Mouse (Mus musculus) gastrocnemius, adult 8-10 months (tissue): ENCODE measurements at regions not wholly inside any gene's neighbourhood (a gene's known extent, or its start where the extent isn't known, plus 50 kb on each side); places are given as distances from the start of the nearest gene placed in this dataset.

Source experiments
- DNase-seq, 2 experiments: peaks; one replicate each; pipeline ENCODE4 v3.0.0; 2022; ENCODE audit warnings: low spot score in 2 of 2

DNA sequence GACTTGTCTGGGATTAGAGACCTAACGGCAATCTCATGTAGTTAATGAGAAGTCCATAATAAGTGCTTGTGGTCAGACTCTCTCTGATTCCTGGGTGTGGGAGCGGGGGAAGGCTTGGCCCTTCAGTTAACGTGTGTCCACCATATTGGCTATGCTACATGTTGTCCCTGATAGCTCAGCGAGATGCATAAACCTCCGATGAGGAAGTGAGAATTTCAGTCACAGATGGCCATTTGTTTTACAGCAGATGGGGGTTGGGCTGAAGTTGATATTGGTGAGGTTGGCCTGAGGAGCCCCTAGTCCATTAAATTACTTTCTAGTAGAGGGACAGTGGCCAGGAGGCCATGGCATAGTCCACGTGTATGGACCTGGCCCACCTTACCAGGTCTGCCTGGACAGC is 114.6 kb upstream of the Prok2 start:
- DNase-seq = no peak

DNA sequence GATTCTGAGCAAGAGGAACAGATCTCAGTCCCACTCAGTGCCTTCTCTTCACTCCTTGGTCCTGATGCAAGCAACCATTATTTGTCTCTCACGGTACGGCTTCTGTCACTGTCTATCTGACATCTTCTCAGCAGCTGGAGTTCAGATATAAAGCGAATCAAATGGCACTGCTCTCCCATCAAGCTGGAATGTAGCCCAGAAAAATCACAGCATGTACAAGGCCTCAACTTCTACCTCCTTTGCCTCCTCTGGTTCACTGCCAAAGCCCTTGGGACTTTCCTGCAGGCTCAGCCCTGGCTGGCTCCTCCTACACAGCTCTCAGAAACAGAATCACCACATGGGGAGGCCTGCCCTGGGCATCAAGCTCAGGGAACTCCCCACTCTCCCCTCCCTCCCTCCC is 107.1 kb upstream of the Prok2 start:
- DNase-seq = no peak

GRCm38 (mm10) chr6:99827625-99828024 is 101.4 kb upstream of the Prok2 start:
- DNase-seq = no peak

- no peak for DNase-seq
These were observed 98.6 kb upstream of the Prok2 start for GRCm38 (mm10) chr6:99824808-99825207.

DNA sequence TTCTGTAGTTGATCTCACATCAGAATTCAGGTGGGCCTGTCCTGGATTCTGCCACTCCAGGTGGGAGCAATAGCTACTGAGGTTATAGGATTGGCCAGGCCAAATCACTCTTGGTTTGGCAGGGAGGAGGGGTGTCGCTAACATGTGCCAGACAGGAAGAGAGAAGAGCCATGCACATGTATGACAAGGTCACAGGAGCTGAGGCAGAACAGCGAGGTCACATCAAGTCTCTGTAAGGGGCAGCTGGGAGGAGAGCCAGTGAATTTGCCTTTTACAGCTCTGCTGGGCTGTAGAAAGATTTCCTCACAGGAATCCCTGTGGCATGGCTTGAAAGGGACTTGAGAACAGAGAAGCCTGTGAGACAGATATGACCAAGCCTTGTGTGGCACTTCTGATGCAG is 96.3 kb upstream of the Prok2 start:
- DNase-seq = no peak

DNA sequence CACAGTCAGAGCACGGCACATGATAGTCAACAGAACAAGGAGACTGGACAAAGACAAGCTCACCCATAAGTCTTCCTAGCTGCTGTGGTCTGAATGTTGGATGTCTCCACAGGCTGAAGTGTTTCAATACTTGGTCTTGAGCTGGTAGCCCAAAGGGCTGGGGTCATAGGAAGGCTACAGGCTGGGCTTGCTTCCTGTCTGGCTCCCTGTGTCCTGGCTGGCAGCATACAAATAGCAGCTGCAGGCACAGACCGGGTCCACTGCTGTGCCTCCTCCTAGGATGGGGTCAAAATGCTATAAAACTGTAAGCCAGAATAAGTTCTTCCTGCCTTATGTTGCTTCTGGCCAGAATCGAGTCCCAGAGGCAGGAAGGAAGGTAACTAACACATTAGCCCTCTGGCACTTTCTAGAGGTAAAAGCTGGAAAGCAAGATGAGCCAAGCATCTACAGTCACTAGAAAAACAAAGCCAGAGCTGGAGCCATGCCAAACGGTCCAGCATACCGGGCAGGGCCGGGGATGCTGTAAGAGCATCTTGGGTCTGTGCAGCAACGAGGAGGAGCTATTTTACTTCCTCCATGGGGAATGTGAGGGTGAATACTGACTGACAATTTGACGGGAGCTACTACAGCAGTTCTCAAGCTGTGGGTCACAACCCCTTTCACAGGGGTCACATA is 93.2 kb upstream of the Prok2 start:
- no peak for DNase-seq

- no peak for DNase-seq
These were observed 92.3 kb upstream of the Prok2 start for GRCm38 (mm10) chr6:99818486-99818885.

DNA sequence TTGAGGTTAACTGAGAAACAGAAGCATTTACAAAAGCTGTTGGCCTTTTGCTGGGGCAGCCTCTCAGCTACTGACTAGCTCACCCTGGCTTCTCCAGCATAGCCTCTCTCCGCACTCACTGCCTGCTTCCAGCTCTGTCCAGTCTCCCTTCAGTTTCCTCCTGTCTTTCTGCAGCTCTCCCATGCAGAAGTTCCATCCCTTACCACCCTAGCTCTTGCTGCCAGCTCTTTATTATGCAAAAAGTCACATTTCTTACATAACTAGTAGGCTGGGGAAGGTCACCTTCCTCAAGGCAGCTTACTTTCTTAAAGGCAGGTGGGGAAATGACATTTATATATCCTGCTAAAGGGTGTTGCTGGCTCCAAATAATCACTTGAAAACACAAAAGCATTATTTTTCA is 91.1 kb upstream of the Prok2 start:
- no peak for DNase-seq

DNA sequence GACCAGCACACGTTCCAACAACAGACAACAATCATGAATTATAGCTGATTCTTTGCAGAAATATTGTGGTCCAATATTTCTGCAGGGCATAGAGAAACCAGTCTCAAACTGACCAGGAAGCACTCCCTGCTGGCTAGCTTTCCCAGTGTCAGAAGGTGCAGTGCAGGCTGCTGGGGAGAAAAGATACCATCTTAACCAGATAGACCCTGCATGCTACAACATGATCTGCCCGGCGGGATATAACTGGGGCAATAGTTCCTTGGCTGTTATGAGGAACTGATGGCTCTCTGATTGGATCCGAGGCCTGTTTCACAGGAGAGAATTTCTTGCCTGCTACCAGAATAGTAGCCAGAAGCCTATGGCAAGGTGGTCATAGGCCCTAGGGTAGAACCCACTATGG is 86.9 kb upstream of the Prok2 start:
- DNase-seq = no peak

DNA sequence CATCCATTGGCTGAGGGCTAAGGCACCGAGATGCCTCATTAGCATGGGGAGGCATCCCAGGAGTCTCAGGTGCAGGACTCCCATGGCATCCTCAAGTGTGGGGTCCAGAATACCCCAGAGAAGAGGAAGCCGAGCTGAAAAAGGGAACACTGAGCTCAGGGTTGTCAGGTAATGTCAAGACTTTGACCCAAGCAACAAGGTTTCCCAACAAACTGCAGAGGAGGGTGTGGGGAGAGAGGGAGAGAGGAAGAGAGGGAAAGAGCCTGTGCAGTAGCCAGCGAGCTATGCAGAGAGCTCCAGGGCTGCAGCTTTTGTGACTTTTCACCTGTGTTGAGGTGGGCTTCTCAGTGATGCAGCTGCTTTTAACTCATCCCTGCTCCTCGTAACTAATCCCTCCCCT is 85.7 kb upstream of the Prok2 start:
- no peak for DNase-seq

- peak; percentile 44 to 67 for DNase-seq
These were observed 85.0 kb upstream of the Prok2 start for GRCm38 (mm10) chr6:99810974-99811798.

- DNase-seq = no peak
These were observed 78.7 kb upstream of the Prok2 start for GRCm38 (mm10) chr6:99804905-99805245.

DNA sequence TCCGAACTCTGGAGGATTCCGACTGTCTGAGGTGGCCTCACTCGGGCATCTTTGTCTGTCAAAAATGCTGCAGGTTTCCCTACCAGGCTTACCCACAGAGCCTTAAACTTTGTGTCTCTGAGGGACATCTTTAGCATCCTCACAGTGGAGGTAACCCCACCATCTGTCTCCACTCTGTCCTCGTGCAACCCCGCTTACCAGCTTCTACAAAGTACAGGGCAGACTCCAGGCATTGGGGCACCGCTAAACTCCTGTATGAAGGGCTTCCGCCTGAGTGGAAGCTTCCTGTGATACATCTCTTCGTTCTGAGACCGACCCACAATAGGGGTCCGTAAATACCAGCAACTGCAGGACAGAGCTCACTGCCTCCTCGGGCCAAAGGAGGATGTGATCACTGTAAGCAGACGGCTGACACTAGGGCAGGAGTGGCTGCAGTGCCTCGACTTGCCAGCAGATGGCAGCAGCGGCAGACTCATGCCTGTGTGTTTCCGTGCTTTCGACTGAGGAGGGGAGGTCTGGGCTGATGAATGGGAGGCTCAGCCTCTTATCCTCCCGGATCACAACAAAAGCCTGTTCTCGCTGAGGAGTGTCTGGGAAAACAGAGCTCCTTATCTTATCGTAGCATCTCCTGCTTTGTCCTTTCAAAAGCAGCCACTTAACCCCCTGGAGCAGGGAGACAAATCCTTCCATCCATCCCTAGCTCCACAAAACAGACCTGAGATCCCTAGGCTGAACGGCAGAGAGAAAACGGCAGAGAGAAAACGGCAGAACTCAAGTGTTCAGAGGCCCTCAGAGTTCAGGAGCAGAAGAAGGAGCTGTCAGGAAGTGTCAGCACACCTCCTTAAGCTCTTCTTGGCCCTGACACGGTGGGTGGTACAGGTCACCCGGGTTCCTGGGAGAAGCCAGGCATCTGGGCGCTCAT is 78.1 kb upstream of the Prok2 start:
- peak; percentile 71 to 72 for DNase-seq

- no peak for DNase-seq
These were observed 74.7 kb upstream of the Prok2 start for GRCm38 (mm10) chr6:99800919-99801318.

- no peak for DNase-seq
These were observed 74.1 kb upstream of the Prok2 start for GRCm38 (mm10) chr6:99800324-99800723.

- DNase-seq = no peak
These were observed 70.2 kb upstream of the Prok2 start for GRCm38 (mm10) chr6:99796390-99796789.

GRCm38 (mm10) chr6:99793546-99793945 is 67.4 kb upstream of the Prok2 start:
- DNase-seq = no peak

GRCm38 (mm10) chr6:99792353-99792752 is 66.2 kb upstream of the Prok2 start:
- DNase-seq = no peak

DNA sequence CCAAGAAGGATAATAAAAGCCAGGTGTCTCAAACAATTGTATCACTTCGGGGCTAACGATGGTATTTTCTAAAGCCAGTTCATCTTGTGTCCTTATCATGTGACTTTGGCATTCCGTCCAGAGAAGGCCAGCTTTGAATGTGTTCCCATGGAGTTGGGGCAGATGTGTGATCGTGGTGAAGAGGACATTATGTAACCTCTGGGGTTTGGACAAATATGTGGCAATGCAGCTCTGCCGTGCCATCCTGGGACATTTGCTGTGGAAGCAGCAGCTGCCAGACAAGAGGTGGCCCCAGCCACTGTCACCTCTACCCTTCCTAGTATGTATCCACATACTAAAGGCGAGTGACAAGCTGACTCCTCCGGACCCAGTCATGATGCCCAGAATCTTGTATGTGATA is 60.8 kb upstream of the Prok2 start:
- DNase-seq = no peak

GRCm38 (mm10) chr6:99785212-99785611 is 59.0 kb upstream of the Prok2 start:
- DNase-seq = no peak

DNA sequence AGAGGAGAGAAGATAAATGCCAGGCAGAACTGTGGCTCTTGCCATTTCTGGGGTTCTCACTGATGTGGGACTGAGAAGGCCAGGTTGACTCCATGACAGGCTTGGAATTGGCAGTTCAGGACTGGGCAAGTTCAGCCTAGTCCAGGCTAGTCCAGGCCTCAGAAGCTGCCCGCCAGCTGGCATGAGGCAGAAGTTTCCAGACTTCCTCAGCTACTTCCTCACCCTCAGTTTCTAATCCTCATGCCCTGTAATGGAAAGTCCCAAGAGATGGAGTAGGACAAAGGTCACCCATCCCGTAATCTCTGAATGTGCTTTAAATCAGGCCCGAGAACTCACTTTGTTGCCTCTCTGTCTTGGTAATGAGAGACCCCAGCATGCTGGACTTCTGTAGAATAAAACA is 58.6 kb upstream of the Prok2 start:
- DNase-seq = no peak

DNA sequence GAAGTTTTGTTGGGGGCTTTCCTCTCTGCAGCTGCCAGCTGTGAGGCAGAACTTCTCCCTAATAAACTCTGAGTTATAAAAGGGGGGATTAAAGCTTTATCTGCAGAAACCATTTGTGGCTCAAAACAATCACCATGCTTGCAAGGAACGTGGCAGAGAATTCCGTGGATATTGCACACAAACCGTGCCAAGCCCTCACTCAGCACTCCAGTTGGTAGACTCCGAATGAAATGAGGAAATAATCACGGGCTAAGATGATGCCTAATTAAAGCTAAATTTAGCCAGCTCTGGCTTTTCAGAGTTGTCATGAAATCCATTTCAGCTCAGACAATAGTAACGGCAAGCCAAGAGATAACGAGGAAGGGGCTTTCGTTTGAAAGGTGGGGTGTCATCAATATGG is 58.1 kb upstream of the Prok2 start:
- DNase-seq = no peak
